Mouse (Mus musculus): ENCODE data around the gene Cuedc2.

- TF ChIP-seq EP300 (optimal IDR thresholded peaks at IDR 0.05) (no peak), CTCF (IDR thresholded peaks at IDR 0.05; ENCODE audit: low read depth) (no peak)
Measured at GRCm38 (mm10) chr19:46333906-46334305, 4.6 kb downstream of the Cuedc2 start.

Measured in stomach, postnatal 0 days (tissue).